Mouse (Mus musculus) small intestine, adult 2 months (tissue): ENCODE results near the gene Gm10392.

Experiments used
- CTCF ChIP-seq: fragments of 200-500 bp; IDR thresholded peaks from 2 replicates; pipeline ENCODE4 v1.5.1; 2012; ENCODE audit warnings: low read depth, mild to moderate bottlenecking, control low read depth, inconsistent platforms, low read length, moderate library complexity, mixed read lengths; ENCODE audit not compliant: insufficient replicate concordance, insufficient read length; ENCODE audit errors: extremely low read depth
- POLR2A ChIP-seq: fragments of 200-500 bp; IDR thresholded peaks from 2 replicates; pipeline ENCODE4 v1.6.1; 2012; ENCODE audit warnings: low read depth, mild to moderate bottlenecking, control low read depth, inconsistent platforms, low read length, moderate library complexity

DNA sequence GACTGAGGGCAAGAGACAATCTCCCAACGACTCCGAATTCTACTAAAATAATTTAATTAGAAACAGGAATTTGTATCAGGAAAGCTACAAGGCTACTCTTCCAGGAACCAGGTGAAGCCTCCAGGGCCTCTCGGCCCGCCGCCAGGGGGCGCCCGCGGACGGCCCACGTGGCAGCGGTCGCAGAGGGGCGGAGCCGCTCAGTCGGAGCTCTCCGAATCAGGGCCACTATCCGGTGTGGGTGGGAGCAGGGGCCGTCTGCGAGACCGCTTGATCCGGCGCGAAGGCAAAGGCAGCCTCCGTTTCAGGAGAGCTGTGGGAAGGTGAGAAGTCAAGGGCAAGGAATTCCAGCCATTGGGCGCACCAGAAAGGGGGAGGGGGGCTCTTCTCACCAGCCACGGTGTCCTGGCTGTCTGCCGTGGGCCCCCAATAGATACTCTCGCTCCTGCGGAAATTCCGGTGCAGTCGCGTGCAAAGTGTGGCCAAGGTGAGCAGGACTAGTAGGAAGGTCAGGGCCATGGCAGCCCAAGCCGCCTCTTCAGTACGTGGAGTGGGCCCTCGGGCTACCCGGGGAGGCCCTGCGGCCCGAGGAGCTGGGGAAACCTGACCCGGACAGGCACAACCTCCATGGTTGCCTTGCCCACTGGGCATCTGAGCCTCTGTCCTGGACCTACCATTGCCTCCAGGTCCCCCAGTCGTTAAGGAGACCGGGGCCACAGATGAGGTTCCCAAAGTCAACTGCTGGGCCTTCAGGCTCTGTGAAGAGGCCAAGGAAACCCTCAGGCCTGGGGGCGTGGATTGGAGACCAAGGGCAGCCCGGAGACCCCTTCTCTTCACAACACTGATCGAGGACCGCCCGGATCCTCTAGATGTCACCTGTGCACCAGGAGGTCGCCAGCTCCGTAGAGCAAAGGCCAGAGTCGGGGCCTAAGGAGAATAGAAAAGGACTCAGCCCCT lies 10.7 kb downstream of the Gm10392 start:
- TF ChIP-seq CTCF, result peak; percentile 97
- TF ChIP-seq POLR2A, result no peak
